ENCODE assay signal across 14 mouse cellular contexts in genomic region chr16:8916091-8916490, GRCm38 (mm10).
DNase-seq lines count a peak whose midpoint lies in the region; ATAC-seq lines count a peak whose summit lies in the region.
"Had no signal": no experiment of that assay in that cellular context is flagged by ENCODE, and none has a peak within 500 bp of the region (broad histone marks: within the 10 kb centered on the region; RNA-seq: fewer than 3 reads in every experiment).

No protein-coding gene starts in this region.

- DNase-seq in frontal cortex, postnatal 14 days (ENCODE audit: low spot score in 2 of 2): no peak
- DNase-seq in right cerebral cortex, adult 18-20 months: peak; percentile 32
- no peak for DNase-seq in right cerebral cortex, postnatal 14 days
- DNase-seq in mesoderm, embryonic 11.5 days (ENCODE audit: low read depth, low spot score): peak; percentile 2
- no peak for DNase-seq in natural killer cell, adult 2 months (ENCODE audit: low spot score in 2 of 2)
- DNase-seq in kidney, adult 11 months: no peak
- DNase-seq: cerebellum, adult 8-10 months; lung, adult 2 months; spleen, adult 18-20 months had no signal

- peak; percentile 73; the same call in 1 of the 2 replicates for ATAC-seq in frontal cortex, adult (ENCODE audit: low TSS enrichment)
- ATAC-seq in megakaryocyte-erythroid progenitor cell, adult 5-6 weeks (replicated peaks; ENCODE audit: low FRiP score, low TSS enrichment, poor library complexity, severe bottlenecking): no peak
- ATAC-seq: activated CD4-positive, CD25-positive, alpha-beta regulatory T cell, adult 4 months; forebrain, embryonic 13.5 days; intestine, postnatal 0 days had no signal

Comparison
In these comparisons a context has a peak if more than half of its experiments do, and no peak if none do; other contexts are left out.
1. DNase-seq: peak in right cerebral cortex, adult 18-20 months (single experiment) and mesoderm, embryonic 11.5 days (single experiment); none in frontal cortex, postnatal 14 days (0 of 2), right cerebral cortex, postnatal 14 days (single experiment), natural killer cell, adult 2 months (0 of 2) and kidney, adult 11 months (single experiment).